24 mouse cellular contexts compared by ENCODE assay signal in the genomic region with DNA sequence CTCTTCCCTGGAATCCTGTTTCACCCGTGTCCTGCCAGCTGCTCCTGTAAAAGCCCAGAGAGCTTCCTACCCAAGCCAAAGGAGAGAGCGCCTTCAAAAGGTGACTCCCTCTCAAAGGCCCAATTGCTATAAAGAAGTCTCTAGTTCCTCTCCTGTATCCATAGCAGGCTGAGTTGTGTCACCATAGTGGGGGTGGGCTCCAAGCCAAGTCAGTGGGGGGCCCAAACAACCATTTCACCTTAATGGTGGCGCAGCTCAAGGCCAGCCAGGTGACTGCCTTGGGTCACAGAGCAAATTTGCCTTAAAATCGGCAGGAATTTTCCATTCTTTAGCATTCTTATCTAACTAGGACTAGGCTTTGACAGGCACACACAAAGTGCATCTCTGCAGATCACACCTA. TPM values are rescaled to one million over a fixed set of nuclear protein-coding genes. Genes with fewer than 3 reads are reported as not detected.
"Had no signal": no experiment of that assay in that cellular context is flagged by ENCODE, and none has a peak within 500 bp of the region (broad histone marks: within the 10 kb centered on the region; RNA-seq: fewer than 3 reads in every experiment).

No protein-coding gene starts in this region.

- H3K27ac ChIP-seq: lung, embryonic 15.5 days; macrophage; midbrain, embryonic 13.5 days; midbrain, embryonic 15.5 days; neural tube, embryonic 12.5 days; stomach, embryonic 15.5 days; stomach, postnatal 0 days had no signal

- H3K4me2 ChIP-seq: lung, embryonic 15.5 days; midbrain, embryonic 11.5 days; midbrain, embryonic 13.5 days; midbrain, embryonic 15.5 days; neural tube, embryonic 12.5 days; stomach, embryonic 15.5 days had no signal

- DNase-seq: lung, adult 2 months; lung, postnatal 14 days; lung, postnatal 36 days; right cerebral cortex, postnatal 14 days; thymus, adult 2 months; thymus, postnatal 25 days; thymus, postnatal 4 days had no signal

- H3K9ac ChIP-seq: lung, embryonic 15.5 days; midbrain, embryonic 13.5 days; midbrain, embryonic 15.5 days; neural tube, embryonic 12.5 days; stomach, embryonic 15.5 days had no signal

- H3K4me3 ChIP-seq: lung, embryonic 15.5 days; megakaryocyte, embryonic 14.5 days; midbrain, embryonic 13.5 days; midbrain, embryonic 15.5 days; neural tube, embryonic 12.5 days; stomach, embryonic 15.5 days had no signal

- ATAC-seq: lung, postnatal 0 days; midbrain, embryonic 13.5 days; midbrain, embryonic 15.5 days had no signal

- H3K27me3 ChIP-seq: lung, embryonic 15.5 days; midbrain, embryonic 15.5 days; stomach, embryonic 15.5 days had no signal

- H3K36me3 ChIP-seq: lung, embryonic 15.5 days; midbrain, embryonic 13.5 days; midbrain, embryonic 15.5 days; neural tube, embryonic 12.5 days; stomach, embryonic 15.5 days had no signal

- H3K9me3 ChIP-seq: lung, embryonic 15.5 days; megakaryocyte, embryonic 14.5 days; midbrain, embryonic 13.5 days; midbrain, embryonic 15.5 days; neural tube, embryonic 12.5 days; stomach, embryonic 15.5 days had no signal

RNA-seq across cellular contexts. Expression of a gene that starts 2.3 kb away (rescaled TPM):
- total RNA-seq: monocyte, adult 5-6 weeks; neutrophil, adult 5-6 weeks had no signal
- polyA plus RNA-seq: macrophage had no signal

RNA-seq across cellular contexts. Expression of a gene that starts 17.1 kb away (rescaled TPM):
- total RNA-seq: megakaryocyte progenitor cell, adult 5-6 weeks; midbrain, postnatal 0 days; neutrophil, adult 5-6 weeks had no signal
- polyA plus RNA-seq: lung, adult 2 months; macrophage; midbrain, postnatal 0 days; spleen, adult 2 months; testis, adult 2 months; thymus, adult 2 months; urinary bladder, adult 2 months had no signal
